Mouse (Mus musculus): ENCODE data around the gene Vmn2r87.
"Not testable (repeated sequence)": the region's sequence is repeated elsewhere in the genome, so short reads cannot be mapped to it uniquely, and the experiment has no call there.

Gene Vmn2r87

DNA sequence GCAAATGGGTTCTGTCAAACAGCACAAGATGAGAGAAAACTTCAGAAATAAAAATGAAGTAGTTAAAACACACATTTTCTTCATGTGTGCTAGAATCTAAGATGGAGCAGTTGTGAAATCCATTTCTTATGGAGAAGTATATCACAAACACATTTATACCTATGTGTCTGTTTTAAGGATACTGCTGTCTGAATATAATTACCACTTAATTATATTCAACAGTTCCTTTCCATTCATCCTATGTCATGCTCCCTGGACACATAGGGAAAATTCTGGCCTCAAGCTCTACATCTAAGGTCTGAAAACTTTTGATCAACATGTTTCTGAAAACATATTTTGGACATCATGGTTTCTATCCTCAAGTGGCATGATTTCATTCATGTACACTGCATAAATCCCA lies at the start of gene Vmn2r87:
Gene Vmn2r87 (minus strand): TSS at position 101 of the 400 bp plus-strand sequence.
- DNase-seq (ENCODE audit: low read depth, low spot score): no peak

DNA sequence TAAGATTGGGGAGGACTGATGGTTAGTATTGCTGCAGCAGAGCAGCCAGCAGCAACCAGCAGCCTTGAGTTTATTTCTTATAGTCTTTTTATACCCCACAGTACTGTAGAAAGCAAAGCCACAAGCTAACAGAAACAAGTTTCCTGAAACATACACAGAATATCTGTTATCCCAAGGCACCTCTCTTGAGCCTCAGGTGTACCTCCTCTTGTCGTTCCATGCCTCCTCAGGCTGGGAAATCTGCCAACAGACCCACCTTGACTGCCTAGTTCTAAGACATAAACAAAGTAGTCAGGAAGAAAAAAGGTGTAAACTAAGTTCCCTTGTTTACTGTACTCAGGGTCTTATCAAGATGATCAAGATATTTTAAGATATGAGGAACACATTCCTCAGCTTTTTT lies 47.1 kb upstream of the Vmn2r87 start:
- not testable (repeated sequence) for DNase-seq (ENCODE audit: low read depth, low spot score)

DNA sequence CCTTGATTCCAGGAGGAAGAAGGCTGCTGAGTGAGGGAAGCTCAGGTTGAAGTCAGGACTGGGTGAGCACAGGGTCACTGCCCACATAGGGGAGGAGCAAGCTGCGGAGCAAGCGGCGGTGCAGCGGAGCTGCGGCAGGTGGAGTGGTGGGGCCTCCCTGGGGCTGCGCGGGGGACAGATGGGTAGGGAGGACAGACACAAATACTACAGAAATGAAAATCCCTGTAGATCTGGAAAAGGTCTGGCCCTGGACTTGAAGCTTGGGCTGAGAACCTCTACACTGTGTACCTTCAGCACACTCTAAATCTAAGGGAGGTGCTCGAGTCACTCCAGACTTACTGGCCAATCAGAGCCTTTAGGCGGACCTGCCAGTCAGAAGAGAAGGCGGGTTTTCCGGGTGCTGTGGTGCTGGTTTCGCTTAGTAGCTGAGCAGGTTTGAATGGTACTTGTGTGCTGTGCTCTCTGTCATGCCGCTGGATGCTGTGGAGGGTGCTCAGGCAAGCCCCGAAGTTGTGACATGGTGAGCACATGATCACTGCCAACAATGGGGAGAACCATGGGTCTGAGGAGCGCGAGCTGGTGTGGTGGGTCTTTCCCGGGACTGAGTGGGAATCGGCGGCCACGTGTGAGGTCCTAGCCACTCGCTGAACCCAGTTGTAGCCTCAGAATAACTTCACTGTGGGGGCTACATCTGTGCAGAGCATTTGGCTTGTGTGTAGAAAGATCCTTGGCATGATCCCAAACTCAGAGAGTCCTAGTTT lies 44.9 kb upstream of the Vmn2r87 start:
- DNase-seq (ENCODE audit: low read depth, low spot score): peak; percentile 85

DNA sequence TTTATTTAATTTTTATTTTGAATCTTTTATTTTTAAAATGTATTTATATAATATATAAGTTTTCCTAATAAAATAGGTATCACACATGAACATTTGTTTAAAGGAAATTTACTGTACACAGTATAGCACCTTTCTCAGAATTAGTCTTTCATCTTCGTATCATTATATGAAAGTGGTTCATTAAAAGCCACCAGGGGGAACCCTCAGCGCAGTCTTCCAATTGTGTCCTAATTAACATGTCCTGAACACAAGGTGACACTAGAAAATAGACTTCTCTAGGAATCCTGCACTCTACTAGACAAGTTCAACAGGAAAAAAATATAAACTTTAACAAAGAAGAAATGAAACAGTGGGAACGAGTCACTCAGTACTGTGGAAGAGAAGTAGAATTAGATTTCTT lies 38.9 kb upstream of the Vmn2r87 start:
- peak; percentile 31 for DNase-seq (ENCODE audit: low read depth, low spot score)

DNA sequence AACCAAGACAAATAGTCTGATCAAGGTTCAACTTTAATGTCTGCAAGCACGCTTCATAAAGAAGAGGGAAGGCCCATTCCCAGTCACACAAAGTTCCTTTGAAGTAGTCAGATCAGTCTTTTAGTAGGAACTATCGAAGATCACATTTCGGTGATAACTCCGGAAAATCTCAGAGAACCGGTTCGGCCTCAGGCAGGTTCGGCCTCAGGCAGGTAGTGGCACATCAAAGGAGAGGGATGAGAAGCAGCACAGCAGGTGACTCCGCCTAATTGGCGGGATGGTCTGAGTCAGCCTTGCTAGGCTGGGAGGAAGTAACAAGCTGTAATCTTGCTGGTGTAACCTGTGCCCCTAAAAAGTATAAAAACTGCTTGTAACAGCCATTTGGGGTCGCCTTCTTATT lies 30.7 kb upstream of the Vmn2r87 start:
- DNase-seq (ENCODE audit: low read depth, low spot score): peak; percentile 50

DNA sequence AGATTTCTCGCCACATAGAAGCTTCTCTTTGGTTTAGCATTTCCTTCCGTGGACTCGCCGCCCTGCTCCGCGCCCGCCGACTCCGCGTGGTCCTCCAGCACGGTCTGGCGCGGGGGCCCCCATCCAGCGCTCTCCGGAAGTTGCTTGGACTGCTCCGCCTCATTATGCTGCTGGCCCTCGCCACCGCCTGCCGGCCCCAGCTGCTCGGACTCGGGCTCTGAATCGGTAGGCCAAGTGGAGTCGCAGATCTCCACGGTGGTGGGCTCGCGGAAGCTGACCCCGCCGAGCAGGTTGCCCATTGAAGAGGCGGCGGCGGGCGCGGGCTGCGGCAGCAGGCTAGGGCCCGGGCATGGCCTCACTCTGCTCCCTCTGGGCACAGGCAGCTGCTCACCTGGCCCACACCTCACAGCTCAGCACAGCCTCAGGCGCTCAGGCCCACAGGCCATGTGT lies 26.9 kb downstream of the Vmn2r87 start:
- peak; percentile 42 for DNase-seq (ENCODE audit: low read depth, low spot score)

DNA sequence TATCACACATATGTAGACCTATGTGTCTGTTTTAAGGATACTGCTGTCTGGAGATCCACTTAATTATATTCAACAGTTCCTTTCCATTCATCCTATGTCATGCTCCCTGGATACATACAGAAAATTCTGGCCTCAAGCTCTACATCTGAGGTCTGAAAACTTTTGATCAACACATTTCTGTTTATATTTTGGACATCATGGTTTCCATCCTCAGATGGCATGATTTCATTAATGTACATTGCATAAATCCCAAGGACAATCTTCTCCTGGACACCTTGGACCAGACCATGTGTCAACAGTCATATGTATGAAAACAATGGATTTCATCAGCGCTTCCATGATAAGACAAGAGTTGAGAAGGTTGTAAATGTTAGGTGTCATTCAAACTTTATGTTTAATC lies 41.2 kb downstream of the Vmn2r87 start, which contains the start of gene Vmn2r86:
Gene Vmn2r86 (minus strand): TSS at position 101 of the 400 bp plus-strand sequence.
- DNase-seq (ENCODE audit: low read depth, low spot score): not testable (repeated sequence)

DNA sequence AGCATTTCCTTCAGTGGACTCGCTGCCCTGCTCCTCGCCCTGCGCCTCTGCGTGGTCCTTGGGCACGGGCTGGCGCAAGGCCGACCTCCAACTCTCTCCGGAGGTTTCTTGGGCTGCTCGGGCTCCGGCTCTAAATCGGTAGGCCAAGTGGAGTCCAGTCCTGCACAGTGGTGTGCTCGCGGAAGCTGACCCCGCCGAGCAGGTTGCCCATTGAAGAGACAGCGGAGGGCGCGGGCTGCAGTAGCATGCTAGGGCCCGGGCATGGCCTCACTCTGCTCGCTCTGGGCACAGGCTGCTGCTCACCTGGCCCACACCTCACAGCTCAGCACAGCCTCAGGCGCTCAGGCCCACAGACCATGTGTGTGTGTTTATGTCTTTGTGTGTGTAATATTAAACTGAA lies 52.4 kb downstream of the Vmn2r87 start:
- DNase-seq (ENCODE audit: low read depth, low spot score): peak; percentile 15

DNA sequence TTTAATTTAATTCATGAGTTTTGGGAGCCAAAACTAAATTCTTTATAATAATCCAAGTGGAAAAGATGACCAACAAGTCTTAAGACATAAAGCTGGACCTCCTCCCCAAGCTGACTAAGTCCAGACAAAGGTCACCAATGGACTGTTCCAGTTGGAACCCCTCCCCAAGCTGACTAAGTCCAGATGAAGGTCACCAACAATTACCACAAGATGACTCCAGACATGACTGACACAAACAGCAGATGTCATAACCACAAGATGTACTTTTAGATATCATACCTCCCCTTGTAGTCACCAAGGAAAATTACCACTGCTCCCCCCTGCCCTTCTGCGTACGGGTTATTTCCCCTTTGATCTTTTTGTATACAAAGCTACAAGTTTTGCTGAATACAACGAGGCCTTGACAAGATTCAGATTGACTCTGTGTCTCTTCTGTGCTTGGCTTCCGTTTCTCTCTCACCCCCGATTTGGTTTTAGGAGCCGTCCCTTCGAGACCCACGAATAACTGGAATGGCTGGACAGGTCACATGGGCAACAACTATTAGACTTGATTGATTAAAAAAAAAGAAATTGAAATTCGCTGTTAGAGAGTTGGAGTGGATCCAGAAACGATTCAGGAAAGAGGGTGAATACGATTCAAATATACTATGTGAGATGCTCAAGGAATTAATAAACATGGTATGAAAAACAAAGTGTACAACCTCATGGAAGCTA lies 62.9 kb downstream of the Vmn2r87 start:
- not testable (repeated sequence) for DNase-seq (ENCODE audit: low read depth, low spot score)

DNA sequence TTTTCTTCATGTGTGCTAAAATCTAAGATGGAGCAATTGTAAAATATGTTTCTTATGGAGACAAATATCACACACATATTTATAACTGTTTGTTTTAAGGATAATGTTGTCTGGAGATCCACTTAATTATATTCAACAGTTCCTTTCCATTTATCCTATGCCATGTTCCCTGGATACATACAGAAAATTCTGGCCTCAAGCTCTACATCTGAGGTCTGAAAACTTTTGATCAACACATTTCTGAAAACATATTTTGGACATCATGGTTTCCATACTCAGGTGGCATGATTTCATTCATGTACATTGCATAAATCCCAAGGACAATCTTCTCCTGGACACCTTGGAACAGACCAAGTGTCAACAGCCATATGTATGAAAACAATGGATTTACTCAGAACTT lies 67.6 kb downstream of the Vmn2r87 start, which contains the start of gene Vmn2r85:
Gene Vmn2r85 (minus strand): TSS at position 101 of the 400 bp plus-strand sequence.
- not testable (repeated sequence) for DNase-seq (ENCODE audit: low read depth, low spot score)

DNA sequence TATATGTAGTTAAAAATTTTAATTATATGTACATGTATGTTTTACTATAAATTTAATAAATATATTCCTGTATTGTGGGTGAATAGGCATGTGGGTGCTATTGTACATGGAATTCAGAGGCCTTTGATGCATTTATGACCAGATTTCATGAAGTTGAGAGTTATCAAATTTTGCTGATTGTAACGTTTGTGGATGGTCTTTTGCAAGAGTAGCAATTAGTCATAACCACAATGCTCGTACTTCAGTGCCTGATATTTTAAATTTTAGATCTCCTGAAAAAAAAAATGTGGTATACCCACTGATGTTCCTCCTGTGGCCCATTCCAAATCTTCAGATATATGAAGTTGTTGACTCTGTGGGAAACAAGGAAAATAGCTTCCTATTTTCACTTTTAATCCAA lies 74.8 kb downstream of the Vmn2r87 start:
- DNase-seq (ENCODE audit: low read depth, low spot score): not testable (repeated sequence)

All from ES-CJ7 (cell line).